Mouse (Mus musculus): Measurements from ENCODE around the gene Rreb1. TPM values are rescaled to one million over a fixed set of nuclear protein-coding genes. Genes with fewer than 3 reads are reported as not detected.
A peak's percentile ranks its signal among the peaks of the same experiment; 100 is the strongest.

Rreb1 gene
- polyA plus RNA-seq, 1 experiment from 2014 or later, result 5.8 TPM

GRCm38 (mm10) chr13:37853441-37853840, 75.2 kb downstream of the Rreb1 start:
- ATAC-seq (ENCODE audit: low FRiP score) (no peak), DNase-seq (ENCODE audit: low spot score) (no peak)
- Histone ChIP-seq H3K4me1 (replicated peaks; ENCODE audit: control insufficient read depth, insufficient read depth, low read length) (peaks cover 16% of the 10 kb centered on the region), H3K9ac (no peak overlapping the region), H3K27ac (no peak overlapping the region), H3K4me2 (replicated peaks) (no peak overlapping the region), H3K36me3 (replicated peaks; ENCODE audit: control insufficient read depth, insufficient read depth) (no peaks in the 10 kb centered on the region), H3K4me3 (replicated peaks; ENCODE audit: low read length) (no peak overlapping the region), H3K27me3 (ENCODE audit: control insufficient read depth, insufficient read depth, low read length) (no peaks in the 10 kb centered on the region), H3K9me3 (ENCODE audit: control insufficient read depth, low read length) (no peaks in the 10 kb centered on the region)
- 62% methylated on average over 4 of the region's 4 CpGs for WGBS

GRCm38 (mm10) chr13:37854031-37854431, 75.8 kb downstream of the Rreb1 start:
- ATAC-seq (ENCODE audit: low FRiP score) (no peak), DNase-seq (ENCODE audit: low spot score) (no peak)
- Histone ChIP-seq H3K4me1 (replicated peaks; ENCODE audit: control insufficient read depth, insufficient read depth, low read length) (peaks cover 16% of the 10 kb centered on the region), H3K9me3 (ENCODE audit: control insufficient read depth, low read length) (no peaks in the 10 kb centered on the region), H3K4me2 (replicated peaks) (peak overlapping the region; percentile 47), H3K36me3 (replicated peaks; ENCODE audit: control insufficient read depth, insufficient read depth) (no peaks in the 10 kb centered on the region), H3K9ac (no peak overlapping the region), H3K4me3 (replicated peaks; ENCODE audit: low read length) (0 out of 2 replicates have a peak overlapping the region, but pooled peaks have one; percentile 7), H3K27ac (no peak overlapping the region), H3K27me3 (ENCODE audit: control insufficient read depth, insufficient read depth, low read length) (no peaks in the 10 kb centered on the region)
- 4% methylated on average over 14 of the region's 14 CpGs for WGBS

- no peaks in the 10 kb centered on the region for H3K9me3 ChIP-seq (ENCODE audit: control insufficient read depth, low read length)
- WGBS, result 19% methylated on average over 14 of the region's 14 CpGs
- H3K36me3 ChIP-seq (replicated peaks; ENCODE audit: control insufficient read depth, insufficient read depth), result no peaks in the 10 kb centered on the region
- H3K27ac ChIP-seq, result no peak overlapping the region
- no peak for ATAC-seq (ENCODE audit: low FRiP score)
- H3K27me3 ChIP-seq (ENCODE audit: control insufficient read depth, insufficient read depth, low read length), result no peaks in the 10 kb centered on the region
- H3K9ac ChIP-seq, result no peak overlapping the region
- H3K4me2 ChIP-seq (replicated peaks), result peak overlapping the region; percentile 47
- peaks cover 16% of the 10 kb centered on the region for H3K4me1 ChIP-seq (replicated peaks; ENCODE audit: control insufficient read depth, insufficient read depth, low read length)
- DNase-seq (ENCODE audit: low spot score), result no peak
- no peak overlapping the region for H3K4me3 ChIP-seq (replicated peaks; ENCODE audit: low read length)
Measured at GRCm38 (mm10) chr13:37854455-37855220, 76.4 kb downstream of the Rreb1 start.

GRCm38 (mm10) chr13:37855221-37855757, 77.1 kb downstream of the Rreb1 start:
- Histone ChIP-seq H3K4me1 (replicated peaks; ENCODE audit: control insufficient read depth, insufficient read depth, low read length) (peaks cover 16% of the 10 kb centered on the region), H3K4me2 (replicated peaks) (no peak overlapping the region), H3K4me3 (replicated peaks; ENCODE audit: low read length) (no peak overlapping the region), H3K27me3 (ENCODE audit: control insufficient read depth, insufficient read depth, low read length) (no peaks in the 10 kb centered on the region), H3K36me3 (replicated peaks; ENCODE audit: control insufficient read depth, insufficient read depth) (no peaks in the 10 kb centered on the region), H3K9me3 (ENCODE audit: control insufficient read depth, low read length) (no peaks in the 10 kb centered on the region), H3K9ac (no peak overlapping the region), H3K27ac (no peak overlapping the region)
- no peak for DNase-seq (ENCODE audit: low spot score)
- ATAC-seq (ENCODE audit: low FRiP score), result no peak
- WGBS, result 61% methylated on average over 3 of the region's 3 CpGs

GRCm38 (mm10) chr13:37855765-37856164, 77.6 kb downstream of the Rreb1 start:
- Histone ChIP-seq H3K4me3 (replicated peaks; ENCODE audit: low read length) (no peak overlapping the region), H3K9ac (no peak overlapping the region), H3K36me3 (replicated peaks; ENCODE audit: control insufficient read depth, insufficient read depth) (no peaks in the 10 kb centered on the region), H3K4me2 (replicated peaks) (no peak overlapping the region), H3K27ac (no peak overlapping the region), H3K9me3 (ENCODE audit: control insufficient read depth, low read length) (no peaks in the 10 kb centered on the region), H3K27me3 (ENCODE audit: control insufficient read depth, insufficient read depth, low read length) (no peaks in the 10 kb centered on the region), H3K4me1 (replicated peaks; ENCODE audit: control insufficient read depth, insufficient read depth, low read length) (peaks cover 16% of the 10 kb centered on the region)
- DNase-seq (ENCODE audit: low spot score) (no peak), ATAC-seq (ENCODE audit: low FRiP score) (no peak)

GRCm38 (mm10) chr13:37856537-37856936, 78.3 kb downstream of the Rreb1 start:
- DNase-seq (ENCODE audit: low spot score), result no peak
- H3K27ac ChIP-seq, result no peak overlapping the region
- no peak overlapping the region for H3K9ac ChIP-seq
- peak overlapping the region; percentile 71 for H3K4me2 ChIP-seq (replicated peaks)
- H3K36me3 ChIP-seq (replicated peaks; ENCODE audit: control insufficient read depth, insufficient read depth), result no peaks in the 10 kb centered on the region
- peaks cover 16% of the 10 kb centered on the region for H3K4me1 ChIP-seq (replicated peaks; ENCODE audit: control insufficient read depth, insufficient read depth, low read length)
- no peak overlapping the region; the same call in 1 of the 2 replicates for H3K4me3 ChIP-seq (replicated peaks; ENCODE audit: low read length)
- no peaks in the 10 kb centered on the region for H3K27me3 ChIP-seq (ENCODE audit: control insufficient read depth, insufficient read depth, low read length)
- WGBS, result 58% methylated on average over 2 of the region's 2 CpGs
- H3K9me3 ChIP-seq (ENCODE audit: control insufficient read depth, low read length), result no peaks in the 10 kb centered on the region
- no peak for ATAC-seq (ENCODE audit: low FRiP score)

- DNase-seq (ENCODE audit: low spot score), result peak; percentile 91
- no peak overlapping the region for H3K27ac ChIP-seq
- no peaks in the 10 kb centered on the region for H3K36me3 ChIP-seq (replicated peaks; ENCODE audit: control insufficient read depth, insufficient read depth)
- WGBS, result under 1% methylated on average over 59 of the region's 59 CpGs
- H3K27me3 ChIP-seq (ENCODE audit: control insufficient read depth, insufficient read depth, low read length), result no peaks in the 10 kb centered on the region
- peak overlapping the region; percentile 47 for H3K4me3 ChIP-seq (replicated peaks; ENCODE audit: low read length)
- peak overlapping the region; percentile 71 for H3K4me2 ChIP-seq (replicated peaks)
- peak overlapping the region; percentile 62 for H3K9ac ChIP-seq
- ATAC-seq (ENCODE audit: low FRiP score), result peak; percentile 94
- no peaks in the 10 kb centered on the region for H3K9me3 ChIP-seq (ENCODE audit: control insufficient read depth, low read length)
- H3K4me1 ChIP-seq (replicated peaks; ENCODE audit: control insufficient read depth, insufficient read depth, low read length), result peaks cover 21% of the 10 kb centered on the region
Measured at GRCm38 (mm10) chr13:37857284-37858065, 79.3 kb downstream of the Rreb1 start.

GRCm38 (mm10) chr13:37858066-37858501, 79.9 kb downstream of the Rreb1 start:
- Histone ChIP-seq H3K9me3 (ENCODE audit: control insufficient read depth, low read length) (no peaks in the 10 kb centered on the region), H3K9ac (peak overlapping the region; percentile 34), H3K27me3 (ENCODE audit: control insufficient read depth, insufficient read depth, low read length) (no peaks in the 10 kb centered on the region), H3K4me2 (replicated peaks) (peak overlapping the region; percentile 71), H3K4me3 (replicated peaks; ENCODE audit: low read length) (peak overlapping the region; percentile 47), H3K4me1 (replicated peaks; ENCODE audit: control insufficient read depth, insufficient read depth, low read length) (peaks cover 27% of the 10 kb centered on the region), H3K36me3 (replicated peaks; ENCODE audit: control insufficient read depth, insufficient read depth) (no peaks in the 10 kb centered on the region), H3K27ac (no peak overlapping the region)
- WGBS, result 5% methylated on average over 19 of the region's 19 CpGs
- DNase-seq (ENCODE audit: low spot score) (no peak), ATAC-seq (ENCODE audit: low FRiP score) (peak; percentile 56)

GRCm38 (mm10) chr13:37858508-37858907, 80.3 kb downstream of the Rreb1 start:
- Histone ChIP-seq H3K4me1 (replicated peaks; ENCODE audit: control insufficient read depth, insufficient read depth, low read length) (peaks cover 28% of the 10 kb centered on the region), H3K4me2 (replicated peaks) (peak overlapping the region; percentile 71), H3K36me3 (replicated peaks; ENCODE audit: control insufficient read depth, insufficient read depth) (no peaks in the 10 kb centered on the region), H3K9me3 (ENCODE audit: control insufficient read depth, low read length) (no peaks in the 10 kb centered on the region), H3K27ac (no peak overlapping the region), H3K4me3 (replicated peaks; ENCODE audit: low read length) (peak overlapping the region; percentile 47), H3K9ac (peak overlapping the region; percentile 34; the same call in 1 of the 2 replicates), H3K27me3 (ENCODE audit: control insufficient read depth, insufficient read depth, low read length) (no peaks in the 10 kb centered on the region)
- DNase-seq (ENCODE audit: low spot score) (no peak), ATAC-seq (ENCODE audit: low FRiP score) (no peak)
- WGBS, result 38% methylated on average over 9 of the region's 9 CpGs
